Mouse (Mus musculus): ENCODE data around the gene Atg9a. TPM values are rescaled to one million over a fixed set of nuclear protein-coding genes. Genes with fewer than 3 reads are reported as not detected.

Atg9a gene
- total RNA-seq, 2 experiments from 2014 or later: 4.8 to 25.5 TPM

GRCm38 (mm10) chr1:75180105-75180590 lies 11.8 kb downstream of the Atg9a start, which contains the start of gene Abcb6:
Gene Abcb6 (minus strand): TSS chr1:75180392.
- ATAC-seq (replicated peaks; ENCODE audit: low FRiP score, low TSS enrichment, poor library complexity, severe bottlenecking): peak; percentile 84

GRCm38 (mm10) chr1:75179334-75180104 lies 12.5 kb downstream of the Atg9a start:
- peak; percentile 71 for ATAC-seq (replicated peaks; ENCODE audit: low FRiP score, low TSS enrichment, poor library complexity, severe bottlenecking)

DNA sequence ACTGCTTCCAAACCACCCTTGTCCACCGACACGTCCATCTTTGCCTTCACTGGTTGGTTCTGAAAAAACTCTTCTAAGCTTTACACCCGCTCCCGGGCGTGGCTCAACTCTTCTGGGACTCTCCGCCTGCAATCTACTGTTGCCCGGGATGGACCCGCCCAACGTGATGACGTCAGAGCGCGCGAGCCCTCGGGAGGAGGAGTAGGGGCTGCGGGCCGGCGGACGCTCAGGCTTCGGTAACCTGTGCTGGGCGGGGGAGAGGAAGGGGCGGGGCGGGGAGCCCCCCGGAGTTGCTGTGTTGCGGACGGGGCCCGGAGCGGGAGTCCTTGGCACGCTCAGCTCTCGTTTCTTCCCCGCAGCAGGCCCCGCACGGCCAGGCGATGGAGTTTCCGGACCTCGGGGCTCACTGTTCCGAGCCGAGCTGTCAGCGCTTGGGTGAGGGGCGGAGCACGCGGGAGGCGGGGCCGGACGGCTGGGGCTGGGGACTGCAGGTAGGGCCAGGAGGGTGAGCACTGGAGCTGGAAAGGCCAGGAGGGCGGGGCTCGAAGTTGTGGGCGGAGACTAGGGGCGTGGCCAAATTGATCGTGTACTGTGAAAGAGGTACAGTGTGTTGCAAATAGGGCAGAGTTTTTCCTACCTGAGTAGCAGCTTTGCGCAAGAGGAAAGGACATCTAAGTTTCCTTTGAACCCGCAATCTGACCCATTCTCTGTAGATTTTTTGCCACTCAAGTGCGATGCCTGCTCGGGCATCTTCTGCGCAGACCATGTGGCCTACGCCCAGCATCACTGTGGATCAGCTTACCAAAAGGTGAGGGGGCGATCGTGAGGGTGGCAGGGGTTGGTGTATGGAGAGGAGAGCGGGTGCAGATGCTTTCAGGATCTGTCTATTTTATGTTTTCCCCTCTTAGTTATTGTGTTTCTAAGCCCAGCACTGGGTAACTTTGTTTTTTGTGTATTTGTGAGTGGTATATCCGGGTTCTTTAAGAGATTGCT lies 23.2 kb downstream of the Atg9a start, which contains the start of gene Zfand2b:
Gene Zfand2b (plus strand): TSS at position 175 of the 993 bp plus-strand sequence.
- ATAC-seq (replicated peaks; ENCODE audit: low FRiP score, low TSS enrichment, poor library complexity, severe bottlenecking): peak; percentile 94

- peak; percentile 20 for ATAC-seq (replicated peaks; ENCODE audit: low FRiP score, low TSS enrichment, poor library complexity, severe bottlenecking)
These were observed 23.9 kb downstream of the Atg9a start for GRCm38 (mm10) chr1:75168093-75168471.

- no peak for ATAC-seq (replicated peaks; ENCODE audit: low FRiP score, low TSS enrichment, poor library complexity, severe bottlenecking)
These were observed 31.8 kb downstream of the Atg9a start for GRCm38 (mm10) chr1:75160256-75160617.

DNA sequence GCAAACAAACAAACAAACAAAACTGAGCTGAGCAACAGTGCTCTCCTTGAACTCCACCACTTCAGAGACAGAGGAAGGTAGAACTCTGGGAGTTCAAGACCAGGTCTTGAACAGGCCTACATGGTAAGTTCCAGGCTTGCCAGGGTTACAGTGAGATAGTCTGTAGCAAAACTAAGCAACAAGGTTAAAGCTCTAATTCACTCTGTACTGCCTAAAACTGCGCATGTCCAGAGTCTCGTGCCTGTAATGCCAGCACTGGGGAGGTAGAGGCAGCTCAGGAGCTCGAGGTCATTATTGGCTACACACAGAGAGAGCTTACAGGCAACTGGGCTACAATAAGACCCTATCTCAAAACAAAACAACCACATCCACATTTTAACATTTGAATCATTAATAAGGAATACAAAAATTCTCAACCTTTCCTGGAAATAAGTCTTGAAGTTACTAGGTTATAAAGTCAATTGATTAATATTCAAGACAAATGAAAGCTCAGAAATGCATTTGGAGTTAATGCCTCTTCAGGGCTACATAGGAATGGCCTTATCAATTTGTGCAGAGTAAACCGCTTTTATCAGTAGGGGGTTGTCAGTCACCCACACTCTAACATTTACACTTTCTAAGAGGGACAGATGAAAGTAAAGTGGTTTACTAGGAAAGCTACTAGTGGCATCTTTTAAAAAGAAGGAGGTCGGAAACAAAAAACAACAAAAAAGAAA lies 32.3 kb downstream of the Atg9a start:
- ATAC-seq (replicated peaks; ENCODE audit: low FRiP score, low TSS enrichment, poor library complexity, severe bottlenecking): peak; percentile 86

DNA sequence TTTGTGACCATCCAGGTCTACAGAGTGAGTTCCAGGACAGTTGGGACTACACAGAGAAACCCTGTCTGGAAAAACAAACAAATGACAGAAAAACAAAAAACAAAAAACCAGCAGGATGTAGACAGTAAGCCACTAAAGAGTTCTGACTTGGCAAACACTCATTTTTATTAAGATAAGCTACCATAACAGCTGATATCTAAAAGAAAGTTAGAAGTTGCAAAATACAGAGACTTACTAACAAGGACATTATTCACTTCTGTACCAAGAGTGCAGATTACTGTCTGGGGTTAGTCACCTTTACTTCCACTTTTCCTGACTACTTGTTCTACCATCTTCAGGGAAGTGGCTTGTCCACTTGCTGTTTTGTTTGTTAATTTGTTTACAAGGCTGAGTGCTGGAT lies 33.0 kb downstream of the Atg9a start:
- ATAC-seq (replicated peaks; ENCODE audit: low FRiP score, low TSS enrichment, poor library complexity, severe bottlenecking): no peak

GRCm38 (mm10) chr1:75155837-75156236 lies 36.2 kb downstream of the Atg9a start:
- peak; percentile 54 for ATAC-seq (replicated peaks; ENCODE audit: low FRiP score, low TSS enrichment, poor library complexity, severe bottlenecking)

- no peak for ATAC-seq (replicated peaks; ENCODE audit: low FRiP score, low TSS enrichment, poor library complexity, severe bottlenecking)
These were observed 43.3 kb downstream of the Atg9a start for GRCm38 (mm10) chr1:75148727-75149126.

DNA sequence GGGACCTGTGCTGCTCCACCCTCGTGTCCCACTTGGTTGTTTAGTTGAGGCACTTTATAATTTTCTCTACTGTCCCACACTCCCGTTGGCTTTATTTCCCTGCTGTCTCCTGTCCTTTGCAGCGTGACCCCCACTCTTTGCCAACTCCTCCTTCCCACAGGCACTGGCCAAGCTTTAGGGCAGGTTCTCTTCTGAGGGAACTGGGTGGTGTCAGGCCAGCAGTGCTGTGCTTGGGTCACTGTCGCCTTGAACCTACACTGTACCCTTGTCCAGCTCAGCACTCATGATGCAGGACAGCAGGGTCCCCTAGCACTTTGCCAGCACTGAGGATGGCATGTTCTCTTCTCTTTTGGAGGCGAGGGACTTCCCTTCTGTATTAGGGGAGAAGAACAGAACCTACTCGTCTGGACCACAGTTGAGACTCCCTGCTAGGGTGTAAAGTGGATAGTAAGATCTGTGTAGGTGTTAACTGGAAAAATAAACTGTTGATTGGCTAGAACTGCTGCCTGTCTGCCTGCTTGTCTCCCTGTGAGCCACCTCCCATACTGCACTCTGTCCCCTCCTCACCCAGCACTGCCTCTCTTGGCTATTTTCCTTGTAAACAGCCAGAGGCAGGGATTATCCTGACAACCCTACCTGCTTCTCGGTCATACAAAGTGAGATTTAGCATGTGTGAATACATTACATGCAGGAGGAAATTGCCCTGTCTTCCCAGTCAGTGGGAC lies 44.4 kb downstream of the Atg9a start:
- ATAC-seq (replicated peaks; ENCODE audit: low FRiP score, low TSS enrichment, poor library complexity, severe bottlenecking): no peak

DNA sequence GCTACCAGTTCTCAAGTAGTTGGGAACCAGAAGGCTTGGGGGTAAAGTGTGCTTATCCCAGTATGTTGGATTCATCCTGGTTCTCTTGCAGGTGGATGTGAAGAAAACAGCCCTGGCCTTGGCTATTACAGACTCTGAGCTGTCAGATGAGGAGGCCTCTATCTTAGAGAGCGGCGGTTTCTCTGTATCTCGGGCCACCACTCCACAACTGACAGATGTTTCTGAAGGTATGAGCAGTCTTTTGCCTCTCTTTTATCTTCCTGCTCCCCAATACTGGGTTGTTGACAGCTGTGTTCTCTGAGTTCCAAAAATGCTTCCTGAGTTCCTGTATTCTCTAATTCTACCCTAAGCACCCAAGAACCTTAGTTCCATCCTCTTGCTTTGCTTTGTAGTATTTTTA lies 46.4 kb downstream of the Atg9a start:
- ATAC-seq (replicated peaks; ENCODE audit: low FRiP score, low TSS enrichment, poor library complexity, severe bottlenecking): peak; percentile 49

- peak; percentile 62 for ATAC-seq (replicated peaks; ENCODE audit: low FRiP score, low TSS enrichment, poor library complexity, severe bottlenecking)
These were observed 49.4 kb downstream of the Atg9a start, which contains the start of the genes Cnppd1 and Retreg2 for GRCm38 (mm10) chr1:75142301-75143261. Gene Cnppd1 (minus strand): TSS chr1:75142711. Gene Retreg2 (plus strand): TSS chr1:75142778.

DNA sequence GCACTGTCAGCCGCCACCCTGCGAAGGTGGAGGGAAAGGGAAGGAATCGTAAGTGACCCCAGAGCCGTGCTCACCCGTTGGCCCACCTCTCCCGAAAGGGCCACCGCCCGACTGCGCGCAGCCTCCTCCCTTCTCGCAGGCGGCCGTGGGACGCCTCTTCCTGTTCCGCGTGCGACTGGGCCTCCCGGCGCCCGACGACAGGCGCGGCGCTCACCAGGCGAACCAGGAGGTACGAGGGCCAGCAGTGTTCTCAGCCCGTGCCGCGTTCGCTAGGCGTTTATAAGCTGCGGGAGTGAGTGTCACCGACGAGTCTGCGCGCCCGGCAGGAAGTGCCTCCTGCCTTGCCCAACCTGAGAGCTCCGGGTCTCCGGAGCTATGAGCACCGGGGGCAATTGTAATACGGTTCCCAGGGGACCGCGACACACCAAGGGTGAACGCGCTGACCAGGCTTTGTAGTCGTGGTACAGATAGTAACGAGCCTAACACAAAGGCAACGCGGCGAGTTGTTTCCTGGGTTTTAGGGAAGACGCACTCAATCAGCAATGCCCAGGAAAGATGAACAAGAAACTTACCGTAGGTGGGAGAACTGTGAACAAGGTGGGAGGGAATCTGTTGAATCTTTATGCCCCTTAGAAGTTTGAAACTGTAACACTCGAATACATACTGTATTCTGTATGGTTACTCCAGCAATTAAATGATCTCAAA lies 50.4 kb downstream of the Atg9a start:
- peak; percentile 28; the same call in 1 of the 2 replicates for ATAC-seq (replicated peaks; ENCODE audit: low FRiP score, low TSS enrichment, poor library complexity, severe bottlenecking)

GRCm38 (mm10) chr1:75140601-75141190 lies 51.3 kb downstream of the Atg9a start:
- ATAC-seq (replicated peaks; ENCODE audit: low FRiP score, low TSS enrichment, poor library complexity, severe bottlenecking): no peak

DNA sequence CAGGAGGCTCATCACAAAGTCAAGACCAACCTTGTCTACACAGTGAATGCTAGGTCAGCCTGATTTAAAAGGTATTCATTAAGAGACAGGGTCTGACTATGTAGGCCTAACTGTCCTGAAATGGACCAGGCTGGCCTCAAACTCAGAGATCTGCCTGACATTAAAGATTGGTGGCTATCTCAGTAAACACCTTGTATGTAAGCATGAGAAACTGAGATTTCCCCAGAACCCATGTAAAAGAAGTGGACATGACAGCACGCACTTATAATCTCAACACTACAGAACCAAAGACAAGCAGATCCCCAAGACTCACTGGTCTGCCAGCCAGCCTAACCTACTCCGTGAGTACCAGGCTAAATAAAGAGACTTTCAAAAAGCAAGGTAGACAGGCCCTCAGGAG lies 53.5 kb downstream of the Atg9a start:
- no peak for ATAC-seq (replicated peaks; ENCODE audit: low FRiP score, low TSS enrichment, poor library complexity, severe bottlenecking)

- ATAC-seq (replicated peaks; ENCODE audit: low FRiP score, low TSS enrichment, poor library complexity, severe bottlenecking): peak; percentile 88
These were observed 55.3 kb downstream of the Atg9a start for GRCm38 (mm10) chr1:75136730-75137129.

- ATAC-seq (replicated peaks; ENCODE audit: low FRiP score, low TSS enrichment, poor library complexity, severe bottlenecking): 0 out of 2 replicates have a peak, but pooled peaks have one; percentile 6
These were observed 55.7 kb downstream of the Atg9a start for GRCm38 (mm10) chr1:75136293-75136692.

Data from megakaryocyte-erythroid progenitor cell, adult 5-6 weeks (primary cell).